8 mouse cellular contexts compared by ENCODE assay signal in the genomic region with DNA sequence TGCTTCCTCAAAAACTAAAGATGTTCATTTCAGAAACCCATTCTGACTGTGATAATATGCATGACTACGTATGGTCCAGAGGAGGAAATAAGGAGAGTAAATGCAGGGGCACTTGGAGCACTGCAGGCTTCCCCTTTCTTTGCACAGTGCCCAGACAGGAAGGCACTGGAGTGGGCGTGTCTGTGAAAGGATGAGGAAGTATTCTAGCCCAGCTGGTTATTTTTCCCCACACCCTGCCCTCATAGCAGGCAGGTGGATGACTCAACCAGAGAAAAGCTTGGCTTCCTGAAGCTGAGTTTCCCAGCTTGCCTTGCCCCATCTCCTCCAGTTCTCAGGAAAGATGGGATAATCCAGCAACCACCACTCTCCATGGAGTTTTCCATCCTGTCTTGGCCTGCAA. TPM values are rescaled to one million over a fixed set of nuclear protein-coding genes. Genes with fewer than 3 reads are reported as not detected.
DNase-seq lines count a peak whose midpoint lies in the region; ATAC-seq and TF ChIP-seq lines count a peak whose summit lies in the region.

No protein-coding gene starts in this region.

- H3K4me1 ChIP-seq in forebrain, embryonic 15.5 days, result no peaks in the 10 kb centered on the region
- H3K4me1 ChIP-seq in hindbrain, embryonic 13.5 days (replicated peaks), result 0 out of 2 replicates have a peak, but pooled peaks cover 3% of the 10 kb centered on the region
- no peaks in the 10 kb centered on the region for H3K4me1 ChIP-seq in cerebellum, adult 2 months (ENCODE audit: control insufficient read depth, insufficient read depth, low read length)

- DNase-seq in left cerebral cortex, adult 2 months (ENCODE audit: extremely low spot score in 1 of 2, low spot score in 2 of 2), result peak in 1 of 2 experiments; percentile 36
- DNase-seq in left cerebral cortex, postnatal 4 days, result no peak
- DNase-seq in ZHBTc4 (ENCODE audit: low read depth, low spot score), result peak; percentile 14
- no peak for DNase-seq in cerebellum, adult 2 months

- no peak overlapping the region for H3K4me3 ChIP-seq in left cerebral cortex, adult 2 months
- H3K4me3 ChIP-seq in forebrain, embryonic 15.5 days, result no peak overlapping the region
- no peak overlapping the region for H3K4me3 ChIP-seq in hindbrain, embryonic 13.5 days
- no peak overlapping the region for H3K4me3 ChIP-seq in cerebellum, adult 2 months (replicated peaks; ENCODE audit: insufficient read depth, low read depth, low read length)

- peaks cover 20% of the 10 kb centered on the region; the same call in 1 of the 2 replicates for H3K36me3 ChIP-seq in forebrain, embryonic 15.5 days
- peaks cover 25% of the 10 kb centered on the region for H3K36me3 ChIP-seq in hindbrain, embryonic 13.5 days

- peak; percentile 48 for ATAC-seq in inflammation-experienced regulatory T-cells, adult 6 months
- ATAC-seq in megakaryocyte progenitor cell, adult 5-6 weeks (replicated peaks; ENCODE audit: poor library complexity), result peak; percentile 98
- ATAC-seq in forebrain, embryonic 15.5 days (replicated peaks), result no peak
- no peak for ATAC-seq in hindbrain, embryonic 13.5 days (ENCODE audit: low FRiP score)

- TF ChIP-seq CTCF in left cerebral cortex, adult 2 months (IDR thresholded peaks at IDR 0.05), result no peak
- TF ChIP-seq CTCF in cerebellum, adult 2 months (IDR thresholded peaks at IDR 0.05; ENCODE audit: borderline replicate concordance, insufficient read depth, low read depth, low read length), result no peak

- no peaks in the 10 kb centered on the region for H3K27me3 ChIP-seq in forebrain, embryonic 15.5 days
- H3K27me3 ChIP-seq in hindbrain, embryonic 13.5 days, result no peaks in the 10 kb centered on the region
- H3K27me3 ChIP-seq in cerebellum, adult 2 months (ENCODE audit: control insufficient read depth, insufficient read depth, low read length), result no peaks in the 10 kb centered on the region

- WGBS in forebrain, embryonic 15.5 days, result 81% methylated on average over 2 of the region's 2 CpGs
- WGBS in hindbrain, embryonic 13.5 days, result 95% methylated on average over 2 of the region's 2 CpGs
- 89% methylated on average over 2 of the region's 2 CpGs for WGBS in cerebellum, adult 2 months

- no peak overlapping the region for H3K4me2 ChIP-seq in forebrain, embryonic 15.5 days (replicated peaks)
- no peak overlapping the region for H3K4me2 ChIP-seq in hindbrain, embryonic 13.5 days

- no peak for TF ChIP-seq POLR2A in cerebellum, adult 2 months (IDR thresholded peaks at IDR 0.05; ENCODE audit: borderline replicate concordance, insufficient read depth, low read length)

- intact Hi-C loops in left cerebral cortex, adult 2 months (cut with DNase I), result no loop called here
- intact Hi-C loops in left cerebral cortex, postnatal 4 days (cut with DNase I), result no loop called here

- H3K9ac ChIP-seq in forebrain, embryonic 15.5 days (replicated peaks), result no peak overlapping the region
- no peak overlapping the region for H3K9ac ChIP-seq in hindbrain, embryonic 13.5 days

- peak overlapping the region; percentile 3; the same call in 1 of the 2 replicates for H3K27ac ChIP-seq in left cerebral cortex, adult 2 months
- no peak overlapping the region for H3K27ac ChIP-seq in forebrain, embryonic 15.5 days (replicated peaks)
- H3K27ac ChIP-seq in hindbrain, embryonic 13.5 days, result no peak overlapping the region
- H3K27ac ChIP-seq in cerebellum, adult 2 months (ENCODE audit: insufficient read depth, low read length), result no peak overlapping the region

- H3K9me3 ChIP-seq in forebrain, embryonic 15.5 days, result no peaks in the 10 kb centered on the region
- H3K9me3 ChIP-seq in hindbrain, embryonic 13.5 days, result no peaks in the 10 kb centered on the region

RNA-seq across cellular contexts. Expression of a gene that starts 34.6 kb away (rescaled TPM):
- total RNA-seq in left cerebral cortex, adult 2 months (2021), result 100 to 1,000 TPM; 232 to 250 TPM
- total RNA-seq in left cerebral cortex, postnatal 4 days (2021), result 100 to 1,000 TPM; 424 to 443 TPM
- polyA plus RNA-seq in inflammation-experienced regulatory T-cells, adult 6 months (2017; shearing (Covaris generic)), result 100 to 1,000 TPM; 214 to 310 (median 217) TPM
- 130 and 178 TPM in 2 replicates for total RNA-seq in megakaryocyte progenitor cell, adult 5-6 weeks (2015)
- 84.2 and 91.4 TPM in 2 replicates for total RNA-seq in megakaryocyte progenitor cell, adult 5-6 weeks (2017)
- polyA plus RNA-seq in forebrain, embryonic 15.5 days (2015; fragmentation: Nextera tagmentation; extraction: Ambion mirVana), result 349 and 383 TPM in 2 replicates
- polyA plus RNA-seq in hindbrain, embryonic 13.5 days (2015; fragmentation: Nextera tagmentation; extraction: Ambion mirVana), result 381 and 422 TPM in 2 replicates
- 255 and 259 TPM in 2 replicates for polyA plus RNA-seq in cerebellum, adult 2 months (2012; rRNA removed)

Comparison
In these comparisons a context has a peak if more than half of its experiments do, and no peak if none do; other contexts are left out.
1. ATAC-seq: peak in inflammation-experienced regulatory T-cells, adult 6 months (single experiment) and megakaryocyte progenitor cell, adult 5-6 weeks (single experiment); none in forebrain, embryonic 15.5 days (single experiment) and hindbrain, embryonic 13.5 days (single experiment).